Mouse (Mus musculus): ENCODE data around the gene Mrpl14.

The Mrpl14 gene

DNA sequence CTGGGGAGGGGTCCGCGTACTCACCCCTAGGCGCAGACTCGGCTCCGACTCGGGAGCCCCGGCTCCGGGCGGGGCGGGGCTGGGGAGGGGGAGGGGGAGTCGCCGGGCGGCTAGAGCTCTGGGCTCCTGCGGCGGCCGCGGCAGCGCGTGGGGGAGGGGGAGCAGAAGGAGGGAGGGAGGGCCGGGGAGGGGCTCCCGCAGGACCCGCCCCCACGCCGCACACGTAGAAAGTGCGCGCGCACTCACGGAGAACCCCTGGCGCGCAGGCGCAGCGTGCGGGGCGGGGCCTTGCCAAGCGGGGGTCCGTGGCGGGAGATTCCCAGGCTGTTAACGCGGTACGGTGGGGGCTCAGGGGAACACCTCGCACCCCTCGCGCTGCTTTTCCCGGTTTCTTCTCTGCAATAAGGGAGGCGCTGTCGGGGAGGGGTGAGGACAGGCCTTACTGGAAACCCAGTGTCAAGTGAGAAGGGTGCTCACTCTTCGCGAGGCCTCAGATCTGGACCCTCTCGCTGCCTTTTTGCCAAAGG lies at the start of gene Mrpl14:
Gene Mrpl14, plus strand, starts transcription at position 230 of the 527 bp plus-strand sequence.
- DNase-seq (ENCODE audit: low spot score) = peak; percentile 99

GRCm38 (mm10) chr17:45638596-45639295 lies 47.4 kb upstream of the Mrpl14 start:
- no peak for DNase-seq (ENCODE audit: low spot score)

- no peak for DNase-seq (ENCODE audit: low spot score)
Measured at GRCm38 (mm10) chr17:45641981-45642380, 44.1 kb upstream of the Mrpl14 start.

GRCm38 (mm10) chr17:45642701-45643100 lies 43.4 kb upstream of the Mrpl14 start:
- peak; percentile 91 for DNase-seq (ENCODE audit: low spot score)

GRCm38 (mm10) chr17:45644185-45644584 lies 41.9 kb upstream of the Mrpl14 start:
- DNase-seq (ENCODE audit: low spot score) = no peak

- no peak for DNase-seq (ENCODE audit: low spot score)
Measured at GRCm38 (mm10) chr17:45653233-45653632, 32.9 kb upstream of the Mrpl14 start.

GRCm38 (mm10) chr17:45655820-45656219 lies 30.3 kb upstream of the Mrpl14 start:
- DNase-seq (ENCODE audit: low spot score) = no peak

- no peak for DNase-seq (ENCODE audit: low spot score)
Measured at GRCm38 (mm10) chr17:45659225-45659624, 26.9 kb upstream of the Mrpl14 start, which contains the start of gene Capn11. Capn11 (minus strand) TSS chr17:45659325.

DNA sequence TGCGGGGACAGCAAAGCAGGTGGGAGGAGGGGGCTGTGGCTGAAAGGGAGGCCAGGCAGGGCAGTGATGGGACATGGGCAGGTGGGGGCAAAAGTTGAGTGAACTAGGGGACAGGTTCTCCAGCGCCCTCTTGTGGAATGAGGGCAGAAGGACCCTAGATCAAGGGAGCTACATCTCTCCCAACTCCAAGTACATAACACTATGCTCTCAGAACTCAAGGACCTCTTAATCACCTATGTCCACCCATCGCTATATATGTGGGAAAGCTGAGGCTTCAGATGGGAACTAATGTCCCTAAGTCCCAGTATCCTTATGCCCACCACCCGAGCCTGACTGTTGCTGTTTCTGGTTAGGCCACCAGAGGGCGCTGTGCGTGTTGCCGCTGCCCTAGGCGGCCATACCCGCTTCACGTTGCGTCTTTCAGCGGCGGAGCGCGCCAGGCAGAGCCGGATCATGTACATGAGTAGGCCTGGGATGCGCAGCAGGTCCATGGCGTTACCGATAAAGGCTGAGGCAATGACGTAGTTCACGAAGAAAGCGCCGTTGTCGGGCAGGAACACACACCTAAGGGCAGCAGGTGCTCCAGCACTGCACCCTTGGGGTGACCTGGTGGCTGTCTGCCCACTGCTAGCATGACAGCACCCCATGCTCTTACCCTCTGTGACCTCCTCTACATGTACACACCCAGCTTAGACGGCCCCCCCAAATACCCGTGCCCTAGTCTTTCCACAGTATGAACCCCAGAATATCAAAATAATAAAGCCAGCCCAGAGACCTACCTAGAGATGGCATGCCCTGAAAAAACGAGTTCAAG lies 22.8 kb upstream of the Mrpl14 start:
- peak; percentile 90 for DNase-seq (ENCODE audit: low spot score)

DNA sequence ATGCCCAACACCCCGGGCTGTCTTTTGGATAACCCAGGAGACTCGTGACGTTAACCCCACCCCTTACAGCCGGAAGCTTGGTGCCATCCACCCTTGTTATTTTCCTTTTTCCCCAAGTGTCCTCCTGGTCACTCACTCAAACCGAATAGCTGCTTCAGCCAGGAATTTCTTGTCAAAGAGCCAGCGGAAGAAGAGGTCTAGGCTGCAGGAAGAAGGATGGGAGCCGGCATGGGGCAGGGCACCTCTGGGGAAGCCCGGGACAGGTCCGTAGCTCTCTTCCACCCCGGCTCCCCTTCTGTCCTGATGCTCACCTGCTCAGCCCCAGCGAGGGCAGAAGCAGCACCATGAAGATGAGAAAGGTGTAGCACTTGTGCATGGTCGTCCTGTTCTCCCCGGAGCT lies 21.5 kb upstream of the Mrpl14 start:
- no peak for DNase-seq (ENCODE audit: low spot score)

DNA sequence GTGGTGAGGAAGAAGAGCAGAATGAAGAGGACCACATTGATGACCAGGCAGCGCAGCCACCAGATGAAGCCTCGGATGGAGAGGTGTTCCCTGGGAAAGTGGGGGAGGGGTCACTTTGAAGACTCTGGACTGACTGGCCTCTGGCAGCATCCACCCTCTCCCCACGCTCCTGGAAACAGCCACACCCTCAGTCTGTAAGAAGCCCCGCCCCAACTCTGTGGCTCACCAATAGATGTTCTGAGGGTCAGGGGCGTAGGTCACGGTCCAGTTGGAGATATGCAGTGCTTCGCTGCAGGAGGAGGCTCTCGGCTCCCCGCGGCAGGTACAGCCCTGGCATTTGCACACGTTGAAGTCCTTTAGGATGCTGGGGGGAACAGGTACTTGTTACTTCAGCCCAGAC lies 20.0 kb upstream of the Mrpl14 start:
- no peak for DNase-seq (ENCODE audit: low spot score)

GRCm38 (mm10) chr17:45667481-45667880 lies 18.6 kb upstream of the Mrpl14 start:
- DNase-seq (ENCODE audit: low spot score) = no peak

DNA sequence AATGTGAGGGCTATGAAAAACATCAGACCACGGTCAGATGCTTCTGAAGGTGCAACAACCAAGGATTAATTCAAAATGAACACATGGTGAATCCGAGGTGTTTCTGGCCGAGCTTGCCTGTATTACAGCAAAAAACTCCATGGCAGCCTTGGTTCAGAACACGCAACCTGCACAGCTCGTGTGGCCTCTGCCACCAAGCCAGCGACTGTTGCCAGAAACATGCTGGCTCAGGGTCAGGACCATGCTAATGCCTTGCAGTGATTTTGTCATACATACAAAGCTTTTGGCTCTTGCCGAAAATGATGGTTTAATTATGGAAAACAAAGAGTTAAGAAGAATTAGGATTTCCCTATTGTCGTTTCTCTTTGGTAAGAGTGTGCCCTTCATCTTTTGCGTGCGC lies 18.1 kb upstream of the Mrpl14 start:
- DNase-seq (ENCODE audit: low spot score) = no peak

DNA sequence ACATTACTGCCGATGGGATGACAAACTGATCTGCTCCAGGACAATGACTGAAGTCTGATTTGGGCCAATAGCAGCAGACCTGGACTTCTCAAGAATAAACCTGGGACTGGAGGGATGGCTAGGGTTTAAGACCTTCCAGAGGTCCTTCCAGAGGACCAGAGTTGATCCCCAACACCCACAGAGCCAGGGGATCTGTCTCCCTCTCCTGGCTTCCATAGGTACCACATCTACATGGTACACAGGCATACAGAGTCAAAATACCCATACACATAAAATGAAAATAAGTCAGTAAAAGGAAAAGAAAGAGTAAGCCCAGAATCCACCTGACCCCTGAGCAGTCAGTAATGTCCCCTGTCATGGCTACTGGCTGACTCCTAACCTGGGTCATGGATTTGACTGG lies 14.3 kb upstream of the Mrpl14 start:
- DNase-seq (ENCODE audit: low spot score) = no peak

DNA sequence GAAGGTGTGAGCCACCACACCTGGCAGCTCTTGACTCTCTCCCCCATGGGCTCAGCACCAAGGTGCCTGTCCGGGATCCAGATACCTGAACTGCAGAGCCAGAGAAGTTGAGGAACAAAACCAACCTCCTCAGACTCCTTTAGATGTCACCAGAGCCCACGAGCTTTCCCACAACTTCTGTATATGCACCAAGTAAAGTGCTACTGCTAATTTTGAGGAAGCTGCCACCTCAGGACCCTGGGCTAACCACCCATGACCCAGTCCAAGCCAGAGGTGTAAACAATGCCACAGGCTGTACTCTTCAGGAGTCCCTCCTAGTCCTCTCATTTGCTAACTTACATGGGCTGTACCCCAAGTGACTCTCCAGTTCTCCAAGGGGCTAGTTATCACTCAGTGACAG lies 13.5 kb upstream of the Mrpl14 start:
- no peak for DNase-seq (ENCODE audit: low spot score)

DNA sequence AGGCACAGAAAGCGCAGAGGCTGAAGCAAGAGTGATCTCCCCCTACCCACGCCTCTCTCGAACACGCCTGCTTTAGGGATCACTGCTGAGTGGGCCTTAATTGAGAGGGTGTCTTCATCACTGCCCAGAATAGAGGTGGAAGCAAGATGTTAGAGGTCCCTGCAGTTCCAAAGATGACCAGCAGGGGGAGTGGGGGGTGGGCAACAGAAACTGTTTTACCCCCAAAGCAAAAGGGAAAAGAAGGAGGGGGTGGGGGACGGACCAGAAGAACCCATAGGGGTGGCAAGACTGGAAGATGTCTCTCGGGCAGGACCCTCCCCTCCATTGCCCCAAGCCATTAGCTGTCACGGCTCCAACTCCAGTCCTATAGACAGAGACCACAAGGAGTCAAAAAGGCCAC lies 8.0 kb upstream of the Mrpl14 start:
- peak; percentile 93 for DNase-seq (ENCODE audit: low spot score)

DNA sequence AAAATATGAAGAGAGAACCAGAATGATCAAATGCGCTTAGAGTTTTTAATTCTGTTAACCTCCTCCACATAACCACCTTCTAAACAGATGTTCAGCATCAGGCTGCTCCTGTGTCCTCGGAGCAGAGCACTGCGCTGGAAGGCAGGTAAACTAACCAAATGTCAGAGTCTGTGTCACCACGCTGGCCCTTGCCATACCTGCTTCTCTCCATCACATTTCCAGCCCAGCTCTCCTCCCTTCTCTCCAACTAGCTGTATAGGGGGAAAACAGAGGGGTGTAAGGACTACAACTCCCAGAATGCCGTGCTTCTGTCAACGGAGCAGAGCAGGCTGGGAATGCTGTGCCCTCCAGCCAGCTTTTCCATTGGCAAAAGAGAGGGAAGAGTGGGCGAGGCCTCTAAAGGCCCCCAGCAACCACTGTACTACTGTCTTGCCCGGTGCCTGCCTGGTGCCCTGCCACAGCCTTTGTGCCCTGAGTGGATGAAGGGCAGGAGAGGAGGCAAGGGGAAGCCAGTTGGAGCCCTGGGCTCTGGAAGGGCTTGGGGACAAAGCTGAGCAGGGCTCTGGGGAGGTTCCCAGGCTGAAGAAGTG lies 5.6 kb upstream of the Mrpl14 start:
- no peak for DNase-seq (ENCODE audit: low spot score)

DNA sequence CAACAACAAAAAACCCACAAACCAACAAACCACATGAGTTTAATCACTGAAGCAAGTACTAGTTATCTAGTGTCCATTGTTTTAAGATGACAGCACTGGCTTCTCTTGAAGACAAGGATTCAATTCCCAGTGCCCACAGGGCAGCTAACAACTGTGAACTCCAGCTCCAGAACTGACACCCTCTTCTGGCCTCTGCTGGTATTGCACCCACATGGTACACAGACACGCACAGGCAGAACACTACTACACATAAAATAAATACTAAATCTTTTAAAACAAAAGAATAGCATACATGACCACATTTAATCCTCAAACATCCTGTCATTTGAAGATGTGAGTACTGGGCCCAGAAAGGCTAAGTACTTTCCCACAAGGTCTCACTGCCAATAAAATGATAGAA lies 4.5 kb upstream of the Mrpl14 start:
- DNase-seq (ENCODE audit: low spot score) = no peak

DNA sequence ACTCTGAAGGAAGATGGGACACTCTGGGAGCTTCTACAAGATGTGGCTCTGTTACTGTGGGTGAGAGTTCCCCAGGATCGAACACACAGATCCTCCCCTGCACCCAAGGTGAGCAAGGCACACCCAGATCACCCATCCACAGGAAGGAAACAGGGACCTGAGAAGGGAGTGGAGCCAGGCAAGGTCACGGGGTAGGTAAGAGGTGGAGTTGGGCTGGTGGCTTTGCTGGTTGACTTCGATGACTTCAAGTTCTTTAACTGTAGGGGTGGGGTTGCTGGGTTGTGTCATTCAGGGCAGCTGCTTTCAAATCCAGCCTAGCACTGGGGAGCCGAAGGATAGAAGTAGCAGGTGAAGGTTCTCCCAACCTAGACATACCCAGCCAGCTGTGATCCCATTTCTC lies 3.3 kb upstream of the Mrpl14 start:
- no peak for DNase-seq (ENCODE audit: low spot score)

GRCm38 (mm10) chr17:45684667-45685131 lies 1.4 kb upstream of the Mrpl14 start:
- no peak for DNase-seq (ENCODE audit: low spot score)

GRCm38 (mm10) chr17:45685171-45686092 lies 690 bp upstream of the Mrpl14 start:
- DNase-seq (ENCODE audit: low spot score) = peak; percentile 70

GRCm38 (mm10) chr17:45686716-45687115 lies 594 bp downstream of the Mrpl14 start, which contains the start of gene Tmem63b:
Tmem63b (minus strand) TSS chr17:45686905.
- DNase-seq (ENCODE audit: low spot score) = no peak

Data from testis, postnatal 10 days (tissue).